In the genomic region with DNA sequence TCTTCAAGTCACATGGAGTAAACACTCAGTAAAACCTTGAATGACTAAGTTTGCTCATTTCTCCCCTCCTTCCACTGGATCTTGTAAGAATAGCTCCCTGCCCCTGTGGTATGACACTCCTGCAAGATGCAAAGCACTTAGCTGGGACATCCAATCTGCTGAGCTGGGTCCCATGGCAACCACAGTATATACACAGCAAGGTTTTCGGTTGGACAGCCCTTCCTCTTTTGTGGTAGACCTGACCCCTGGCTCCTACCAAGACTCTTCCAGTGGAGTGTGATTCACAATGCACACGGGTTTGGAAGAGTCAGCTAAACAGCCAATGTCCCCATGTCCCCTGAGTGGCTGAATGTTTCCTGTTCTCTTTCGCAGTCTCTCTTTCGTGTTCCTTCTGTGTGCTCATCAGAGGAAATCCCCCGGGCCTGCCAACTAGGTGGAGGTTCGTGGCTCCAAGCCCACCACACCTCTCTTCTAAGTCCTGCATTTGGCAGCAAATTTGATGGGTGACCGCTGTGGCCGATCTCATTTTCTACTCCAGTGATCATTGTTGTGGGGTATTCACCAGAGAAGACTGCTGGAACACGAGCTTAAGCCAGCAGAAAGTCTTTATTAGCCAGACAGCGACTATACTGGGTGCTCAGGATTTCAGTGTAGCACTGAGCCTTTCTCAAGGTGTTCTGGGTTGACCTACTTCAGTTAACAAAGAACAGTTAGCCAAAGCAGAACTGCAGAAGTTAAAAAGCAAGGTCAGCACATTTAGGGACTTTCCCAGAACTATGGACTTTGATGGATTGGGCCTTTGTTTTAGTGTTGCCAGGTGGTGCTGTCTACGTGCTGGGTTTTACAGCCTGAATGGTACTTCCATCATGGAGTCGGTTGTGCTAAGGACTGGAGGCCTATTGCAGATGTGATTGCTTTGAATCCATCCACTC, we compare ENCODE assay signal across 12 mouse cellular contexts. TPM values are rescaled to one million over a fixed set of nuclear protein-coding genes. Genes with fewer than 3 reads are reported as not detected.
A peak's percentile ranks its signal among the peaks of the same experiment; 100 is the strongest.
DNase-seq lines count a peak whose midpoint lies in the region; ATAC-seq and TF ChIP-seq lines count a peak whose summit lies in the region.
"Had no signal": no experiment of that assay in that cellular context is flagged by ENCODE, and none has a peak within 500 bp of the region (broad histone marks: within the 10 kb centered on the region; RNA-seq: fewer than 3 reads in every experiment).

No protein-coding gene starts in this region.

- TF ChIP-seq EP300 in CH12.LX (IDR thresholded peaks at IDR 0.05; ENCODE audit: low read length), result peak; percentile 40; the same call in 1 of the 2 replicates

- TF ChIP-seq CTCF in CH12.LX (conservative IDR thresholded peaks at IDR 0.05 in 1 of 2, IDR thresholded peaks at IDR 0.05 in 1 of 2; ENCODE audit: low read depth in 2 of 2, low read length in 2 of 2), result no peak

- H3K9ac ChIP-seq in CH12.LX (ENCODE audit: insufficient read depth, low read depth), result no peak overlapping the region

- TF ChIP-seq POLR2A in CH12.LX (IDR thresholded peaks at IDR 0.05; ENCODE audit: low read depth, low read length), result no peak

- dilution Hi-C loops in CH12.LX (cut with MboI; ENCODE audit: extremely low pct_ligation_motif_present, extremely low pct_unique_long_range_greater_than_20kb, low sequenced_read_pairs), result no loop called here

- DNase-seq in heart, postnatal 4 days, result peak; percentile 28
- no peak for DNase-seq in heart, embryonic 10.5 days (ENCODE audit: low spot score)
- peak; percentile 91 for DNase-seq in CH12.LX (ENCODE audit: extremely low read depth)
- DNase-seq in thymus, postnatal 36 days, result no peak
- DNase-seq in gastrocnemius, adult 18-20 months (ENCODE audit: low spot score), result no peak
- DNase-seq in adrenal gland, postnatal 25 days, result no peak
- DNase-seq: right cerebral cortex, adult 18-20 months; thymus, postnatal 14 days had no signal

- H3K4me2 ChIP-seq in CH12.LX (ENCODE audit: insufficient read depth, low read depth, poor library complexity, severe bottlenecking), result peak overlapping the region; percentile 24

- no peak overlapping the region for H3K27ac ChIP-seq in heart, embryonic 10.5 days
- H3K27ac ChIP-seq in CH12.LX (ENCODE audit: insufficient read depth, low read depth), result peak overlapping the region; percentile 27

- H3K9me3 ChIP-seq in heart, embryonic 10.5 days, result no peaks in the 10 kb centered on the region
- H3K9me3 ChIP-seq in CH12.LX (replicated peaks; ENCODE audit: low read length), result no peaks in the 10 kb centered on the region
- H3K9me3 ChIP-seq: G1E had no signal

- peaks cover 37% of the 10 kb centered on the region for H3K4me1 ChIP-seq in heart, embryonic 10.5 days
- peaks cover 28 to 63% of the 10 kb centered on the region in 2 experiments for H3K4me1 ChIP-seq in CH12.LX (ENCODE audit: control insufficient read depth in 1 of 2, insufficient read depth in 2 of 2)

- H3K27me3 ChIP-seq in heart, embryonic 10.5 days (ENCODE audit: insufficient read depth, poor library complexity, severe bottlenecking), result no peaks in the 10 kb centered on the region
- H3K27me3 ChIP-seq in CH12.LX (replicated peaks), result peaks cover 2% of the 10 kb centered on the region

- TF ChIP-seq RAD21 in CH12.LX (IDR thresholded peaks at IDR 0.05; ENCODE audit: low read depth, low read length), result no peak

- in situ Hi-C loops in CH12.LX (cut with MboI; ENCODE audit: low pct_ligation_motif_present, low pct_unique_long_range_greater_than_20kb, low sequenced_read_pairs), result no loop called here

- no peaks in the 10 kb centered on the region for H3K79me2 ChIP-seq in CH12.LX (replicated peaks; ENCODE audit: control insufficient read depth, extremely low read depth, insufficient read depth, poor library complexity, severe bottlenecking)

- no peaks in the 10 kb centered on the region for H3K36me3 ChIP-seq in heart, embryonic 10.5 days
- no peaks in the 10 kb centered on the region for H3K36me3 ChIP-seq in CH12.LX (replicated peaks in 1 of 2; ENCODE audit: control insufficient read depth in 1 of 2, insufficient read depth in 1 of 2, low read length in 1 of 2)
- H3K36me3 ChIP-seq: G1E had no signal

- no peak overlapping the region for H3K4me3 ChIP-seq in heart, embryonic 10.5 days
- no peak overlapping the region for H3K4me3 ChIP-seq in CH12.LX (replicated peaks in 1 of 3; ENCODE audit: low read depth in 2 of 3, low read length in 2 of 3, poor library complexity in 1 of 3)
- H3K4me3 ChIP-seq: megakaryocyte, embryonic 14.5 days had no signal

- 78% methylated on average over 12 of the region's 12 CpGs for WGBS in heart, embryonic 10.5 days

- peak; percentile 84 to 89 for ATAC-seq in hematopoietic stem cell, adult 5-6 weeks (replicated peaks in 1 of 2; ENCODE audit: insufficient read depth in 1 of 2, low FRiP score in 2 of 2, low TSS enrichment in 1 of 2, low read depth in 1 of 2, poor library complexity in 2 of 2, severe bottlenecking in 2 of 2)
- ATAC-seq in megakaryocyte, adult 5-6 weeks (ENCODE audit: poor library complexity, severe bottlenecking), result peak; percentile 73

TF ChIP-seq in CH12.LX, 34 proteins besides CTCF, POLR2A, EP300 and RAD21:
- no peak for TF ChIP-seq NELFE (IDR thresholded peaks at IDR 0.05; ENCODE audit: low read depth, low read length)
- TF ChIP-seq TCF12 (IDR thresholded peaks at IDR 0.05; ENCODE audit: low read depth, low read length), result 0 out of 2 replicates have a peak, but pooled peaks have one; percentile 24
- no peak for TF ChIP-seq JUND (conservative IDR thresholded peaks at IDR 0.05; ENCODE audit: low read depth, low read length)
- TF ChIP-seq MEF2A (IDR thresholded peaks at IDR 0.05; ENCODE audit: borderline replicate concordance, low read depth, low read length), result 0 out of 2 replicates have a peak, but pooled peaks have one; percentile 29
- no peak; the same call in 1 of the 2 replicates for TF ChIP-seq MAX (IDR thresholded peaks at IDR 0.05; ENCODE audit: low read length)
- TF ChIP-seq USF1 (IDR thresholded peaks at IDR 0.05; ENCODE audit: low read depth, low read length), result no peak
- TF ChIP-seq GABPA (IDR thresholded peaks at IDR 0.05; ENCODE audit: insufficient replicate concordance, low read depth, low read length), result no peak
- peak; percentile 100 for TF ChIP-seq MAFK (IDR thresholded peaks at IDR 0.05; ENCODE audit: insufficient replicate concordance, low read length)
- no peak for TF ChIP-seq ELF1 (IDR thresholded peaks at IDR 0.05; ENCODE audit: low read depth, low read length)
- TF ChIP-seq UBTF (IDR thresholded peaks at IDR 0.05; ENCODE audit: low read depth, low read length), result no peak
- no peak for TF ChIP-seq POLR2AphosphoS2 (IDR thresholded peaks at IDR 0.05; ENCODE audit: low read depth, low read length)
- TF ChIP-seq ZMIZ1 (IDR thresholded peaks at IDR 0.05; ENCODE audit: low read depth, low read length), result 0 out of 2 replicates have a peak, but pooled peaks have one; percentile 26
- no peak; the same call in 1 of the 2 replicates for TF ChIP-seq BHLHE40 (IDR thresholded peaks at IDR 0.05; ENCODE audit: low read depth, low read length)
- TF ChIP-seq PAX5 (IDR thresholded peaks at IDR 0.05; ENCODE audit: low read length), result no peak
- TF ChIP-seq CHD1 (IDR thresholded peaks at IDR 0.05; ENCODE audit: low read depth, low read length), result no peak
- TF ChIP-seq HCFC1 (IDR thresholded peaks at IDR 0.05; ENCODE audit: low read depth, low read length), result no peak
- peak; percentile 32; the same call in 1 of the 2 replicates for TF ChIP-seq CHD2 (IDR thresholded peaks at IDR 0.05; ENCODE audit: low read length)
- TF ChIP-seq MAZ (IDR thresholded peaks at IDR 0.05; ENCODE audit: low read depth, low read length), result no peak
- TF ChIP-seq ZKSCAN1 (IDR thresholded peaks at IDR 0.05; ENCODE audit: borderline replicate concordance, low read depth, low read length), result no peak
- peak; percentile 65; the same call in 1 of the 2 replicates for TF ChIP-seq MXI1 (IDR thresholded peaks at IDR 0.05; ENCODE audit: low read depth, low read length)
- TF ChIP-seq USF2 (conservative IDR thresholded peaks at IDR 0.05; ENCODE audit: low read depth, low read length), result no peak
- no peak for TF ChIP-seq SIN3A (IDR thresholded peaks at IDR 0.05; ENCODE audit: low read length)
- TF ChIP-seq MYC (IDR thresholded peaks at IDR 0.05; ENCODE audit: low read depth, low read length), result 0 out of 2 replicates have a peak, but pooled peaks have one; percentile 26
- TF ChIP-seq NRF1 (IDR thresholded peaks at IDR 0.05; ENCODE audit: low read depth, low read length), result no peak
- TF ChIP-seq E2F4 (IDR thresholded peaks at IDR 0.05; ENCODE audit: insufficient replicate concordance, low read depth, low read length), result no peak
- TF ChIP-seq ETS1 (conservative IDR thresholded peaks at IDR 0.05; ENCODE audit: low read depth, low read length), result peak; percentile 41
- TF ChIP-seq ZNF384 (IDR thresholded peaks at IDR 0.05; ENCODE audit: low read depth, low read length), result no peak
- 0 out of 2 replicates have a peak, but pooled peaks have one; percentile 21 for TF ChIP-seq RCOR1 (conservative IDR thresholded peaks at IDR 0.05; ENCODE audit: low read depth, low read length)
- TF ChIP-seq TBP (conservative IDR thresholded peaks at IDR 0.05; ENCODE audit: low read depth, low read length), result 0 out of 2 replicates have a peak, but pooled peaks have one; percentile 13
- TF ChIP-seq KAT2A (IDR thresholded peaks at IDR 0.05; ENCODE audit: insufficient replicate concordance, low read length), result no peak
- no peak for TF ChIP-seq JUN (IDR thresholded peaks at IDR 0.05; ENCODE audit: insufficient read depth, low read depth, low read length)
- peak; percentile 27 for TF ChIP-seq IRF4 (IDR thresholded peaks at IDR 0.05; ENCODE audit: low read depth, low read length)
- TF ChIP-seq SMC3 (IDR thresholded peaks at IDR 0.05; ENCODE audit: low read depth, low read length), result no peak
- TF ChIP-seq ZC3H11A (IDR thresholded peaks at IDR 0.05; ENCODE audit: low read depth, low read length), result no peak
TF ChIP-seq in CH12.LX: peak in this region for 11.

RNA-seq across cellular contexts. Expression of a gene that starts 29.8 kb away (rescaled TPM):
- 1 to 10 TPM; 4.4 to 5.7 TPM for total RNA-seq in heart, postnatal 4 days (2021)
- polyA plus RNA-seq in heart, embryonic 10.5 days (2016; fragmentation: Nextera tagmentation; extraction: Ambion mirVana), result 29.0 and 29.4 TPM in 2 replicates
- total RNA-seq in CH12.LX (2012; rRNA removed) (0.21 TPM in 1 of 2 replicates, not detected in the other), CH12.LX (2014; rRNA removed) (not detected in 2 replicates)
- not detected in 2 replicates for polyA plus RNA-seq in CH12.LX (2012; ENCODE audit: insufficient read length, low read depth)
- not detected in 2 replicates for total RNA-seq in hematopoietic stem cell, adult 5-6 weeks (2017)
- 0.05 TPM in 1 of 2 replicates, not detected in the other for total RNA-seq in megakaryocyte, adult 5-6 weeks (2015)
- total RNA-seq in megakaryocyte, adult 5-6 weeks (2017), result 0.15 TPM in 1 of 2 replicates, not detected in the other
- 1 to 10 TPM; 6.5 to 6.8 TPM for total RNA-seq in gastrocnemius, adult 18-20 months (2021)
- 1.8 and 1.9 TPM in 2 replicates for total RNA-seq in adrenal gland, postnatal 25 days (2021)
- total RNA-seq: G1E had no signal
- polyA plus RNA-seq: G1E had no signal

Comparison
In these comparisons a context has a peak if more than half of its experiments do, and no peak if none do; other contexts are left out.
1. DNase-seq: peak in heart, postnatal 4 days (single experiment) and CH12.LX (single experiment); none in heart, embryonic 10.5 days (single experiment), thymus, postnatal 36 days (0 of 2), gastrocnemius, adult 18-20 months (single experiment) and adrenal gland, postnatal 25 days (single experiment).